Mouse (Mus musculus) MN1 (cell line): ENCODE measurements around the gene Pidd1.
"Not testable (repeated sequence)": the region's sequence is repeated elsewhere in the genome, so short reads cannot be mapped to it uniquely, and the experiment has no call there.

ENCODE experiments used
- DNase-seq: peaks from one replicate; pipeline ENCODE4 v3.0.0-alpha.2; 2016; ENCODE audit warnings: low spot score

Pidd1 gene

GRCm38 (mm10) chr7:141458661-141459060 is 14.8 kb upstream of the Pidd1 start:
- DNase-seq: no peak

GRCm38 (mm10) chr7:141457986-141458660 is 14.3 kb upstream of the Pidd1 start:
- peak; percentile 68 for DNase-seq

- no peak for DNase-seq
Measured at GRCm38 (mm10) chr7:141457236-141457635, 13.4 kb upstream of the Pidd1 start.

GRCm38 (mm10) chr7:141456739-141457138 is 12.9 kb upstream of the Pidd1 start:
- no peak for DNase-seq

- DNase-seq: peak; percentile 82
Measured at GRCm38 (mm10) chr7:141455610-141456314, 11.9 kb upstream of the Pidd1 start.

- DNase-seq: peak; percentile 93
Measured at GRCm38 (mm10) chr7:141454967-141455551, 11.2 kb upstream of the Pidd1 start, which contains the start of gene Pnpla2. Pnpla2 (plus strand) TSS chr7:141455198.

GRCm38 (mm10) chr7:141453636-141454035 is 9.8 kb upstream of the Pidd1 start:
- no peak for DNase-seq

GRCm38 (mm10) chr7:141451928-141452327 is 8.1 kb upstream of the Pidd1 start:
- no peak for DNase-seq

GRCm38 (mm10) chr7:141447110-141447991 is 3.5 kb upstream of the Pidd1 start, which contains the start of gene Rplp2:
Rplp2 (plus strand) TSS chr7:141447370.
- DNase-seq: peak; percentile 91

GRCm38 (mm10) chr7:141446374-141446773 is 2.5 kb upstream of the Pidd1 start:
- not testable (repeated sequence) for DNase-seq

GRCm38 (mm10) chr7:141443081-141443821 is 574 bp downstream of the Pidd1 start:
- DNase-seq: peak; percentile 72

GRCm38 (mm10) chr7:141442199-141442598 is 1.6 kb downstream of the Pidd1 start:
- DNase-seq: no peak

- no peak for DNase-seq
Measured at GRCm38 (mm10) chr7:141441460-141441859, 2.4 kb downstream of the Pidd1 start.

GRCm38 (mm10) chr7:141440613-141441012 is 3.2 kb downstream of the Pidd1 start:
- peak; percentile 83 for DNase-seq

GRCm38 (mm10) chr7:141439811-141440210 is 4.0 kb downstream of the Pidd1 start:
- DNase-seq: no peak

GRCm38 (mm10) chr7:141439140-141439679 is 4.6 kb downstream of the Pidd1 start:
- DNase-seq: no peak

- no peak for DNase-seq
Measured at GRCm38 (mm10) chr7:141438201-141438968, 5.4 kb downstream of the Pidd1 start.

GRCm38 (mm10) chr7:141437178-141438120 is 6.4 kb downstream of the Pidd1 start, which contains the start of gene Slc25a22:
Slc25a22 (minus strand) TSS chr7:141437892.
- peak; percentile 86 for DNase-seq

GRCm38 (mm10) chr7:141436523-141436892 is 7.3 kb downstream of the Pidd1 start:
- DNase-seq: no peak
